Mouse (Mus musculus): ENCODE measurements at regions not wholly inside any gene's neighbourhood (a gene's known extent, or its start where the extent isn't known, plus 50 kb on each side); places are given as distances from the start of the nearest gene placed in this dataset.

DNA sequence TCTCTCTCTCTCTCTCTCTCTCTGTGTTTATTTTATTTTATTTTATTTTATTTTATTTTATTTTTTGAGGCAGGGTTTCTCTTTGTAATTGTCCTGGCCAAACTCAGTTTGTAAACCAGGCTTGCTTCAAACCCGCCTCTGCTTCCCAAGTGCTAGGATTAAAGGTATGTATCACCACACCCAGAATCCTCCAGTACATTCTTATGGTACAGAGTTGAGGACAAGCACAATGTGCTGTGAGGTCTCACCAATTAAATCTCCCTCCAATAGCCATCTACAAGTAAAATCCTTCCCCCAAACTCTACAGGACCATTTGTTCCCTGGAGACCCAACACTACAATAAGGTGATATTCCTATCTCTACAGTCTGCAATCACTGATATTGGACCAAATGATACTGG lies 105.0 kb downstream of the Mfap3l start:
- no peak for TF ChIP-seq MAZ (IDR thresholded peaks at IDR 0.05; ENCODE audit: low read depth, low read length)
- no peak for TF ChIP-seq ZKSCAN1 (IDR thresholded peaks at IDR 0.05; ENCODE audit: low read depth, low read length)
- no peak for TF ChIP-seq CHD2 (IDR thresholded peaks at IDR 0.05; ENCODE audit: low read length)
- no peak for TF ChIP-seq KAT2A (conservative IDR thresholded peaks at IDR 0.05; ENCODE audit: low read depth, low read length)
- no peak overlapping the region for H3K4me3 ChIP-seq (ENCODE audit: control insufficient read depth in 1 of 2, insufficient read depth in 1 of 2, low read depth in 2 of 2, low read length in 2 of 2)
- no peaks in the 10 kb centered on the region for H3K79me2 ChIP-seq (ENCODE audit: control insufficient read depth, insufficient read depth, low read length, poor library complexity)
- no peak for DNase-seq (ENCODE audit: low read depth, low spot score)
- H3K9me3 ChIP-seq (replicated peaks; ENCODE audit: insufficient read depth, low read length), result no peaks in the 10 kb centered on the region
- H3K9ac ChIP-seq (ENCODE audit: control insufficient read depth, low read depth, low read length, poor library complexity, severe bottlenecking), result no peak overlapping the region
- no peaks in the 10 kb centered on the region for H3K27me3 ChIP-seq (ENCODE audit: control insufficient read depth in 1 of 2, insufficient read depth in 2 of 2, low read length in 2 of 2)
- H3K4me1 ChIP-seq (ENCODE audit: control insufficient read depth in 1 of 2, insufficient read depth in 2 of 2, low read length in 2 of 2), result no peaks in the 10 kb centered on the region
- no peaks in the 10 kb centered on the region for H3K36me3 ChIP-seq (ENCODE audit: control insufficient read depth in 1 of 2, insufficient read depth in 2 of 2, low read length in 2 of 2)
- no peak overlapping the region for H3K27ac ChIP-seq (ENCODE audit: control insufficient read depth, low read depth, low read length)

DNA sequence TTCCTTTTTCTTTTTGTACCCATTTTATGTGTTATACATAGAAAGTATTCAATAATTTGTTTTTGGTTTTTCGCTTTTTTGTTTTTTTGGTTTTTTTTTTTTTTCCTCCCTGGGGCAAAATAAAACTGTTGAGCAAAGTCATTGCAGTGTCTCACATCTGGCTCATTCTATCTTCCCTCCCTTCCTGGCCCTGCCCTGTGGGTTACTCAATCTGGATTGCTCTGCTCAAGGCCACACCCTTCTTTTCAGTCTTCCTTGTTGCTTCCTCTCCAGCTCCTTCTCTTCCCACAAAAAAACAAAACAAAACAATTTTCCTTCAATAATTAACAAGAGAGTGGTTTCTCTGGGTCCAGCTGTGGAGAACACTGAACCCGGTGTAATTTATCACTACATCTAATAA lies 113.2 kb downstream of the Mfap3l start:
- Histone ChIP-seq H3K27me3 (ENCODE audit: control insufficient read depth in 1 of 2, insufficient read depth in 2 of 2, low read length in 2 of 2) (no peaks in the 10 kb centered on the region), H3K36me3 (ENCODE audit: control insufficient read depth in 1 of 2, insufficient read depth in 2 of 2, low read length in 2 of 2) (no peaks in the 10 kb centered on the region), H3K79me2 (ENCODE audit: control insufficient read depth, insufficient read depth, low read length, poor library complexity) (no peaks in the 10 kb centered on the region), H3K9ac (ENCODE audit: control insufficient read depth, low read depth, low read length, poor library complexity, severe bottlenecking) (no peak overlapping the region), H3K4me3 (ENCODE audit: control insufficient read depth in 1 of 2, insufficient read depth in 1 of 2, low read depth in 2 of 2, low read length in 2 of 2) (no peak overlapping the region), H3K9me3 (replicated peaks; ENCODE audit: insufficient read depth, low read length) (no peaks in the 10 kb centered on the region), H3K4me1 (ENCODE audit: control insufficient read depth in 1 of 2, insufficient read depth in 2 of 2, low read length in 2 of 2) (no peaks in the 10 kb centered on the region), H3K27ac (ENCODE audit: control insufficient read depth, low read depth, low read length) (no peak overlapping the region)
- no peak for DNase-seq (ENCODE audit: low read depth, low spot score)
- TF ChIP-seq JUND (IDR thresholded peaks at IDR 0.05; ENCODE audit: low read depth, low read length) (no peak), SIN3A (IDR thresholded peaks at IDR 0.05; ENCODE audit: low read length) (no peak), ZMIZ1 (IDR thresholded peaks at IDR 0.05; ENCODE audit: low read depth, low read length) (no peak), TAL1 (IDR thresholded peaks at IDR 0.05; ENCODE audit: low read length) (no peak), TCF12 (IDR thresholded peaks at IDR 0.05; ENCODE audit: low read depth, low read length) (no peak)

DNA sequence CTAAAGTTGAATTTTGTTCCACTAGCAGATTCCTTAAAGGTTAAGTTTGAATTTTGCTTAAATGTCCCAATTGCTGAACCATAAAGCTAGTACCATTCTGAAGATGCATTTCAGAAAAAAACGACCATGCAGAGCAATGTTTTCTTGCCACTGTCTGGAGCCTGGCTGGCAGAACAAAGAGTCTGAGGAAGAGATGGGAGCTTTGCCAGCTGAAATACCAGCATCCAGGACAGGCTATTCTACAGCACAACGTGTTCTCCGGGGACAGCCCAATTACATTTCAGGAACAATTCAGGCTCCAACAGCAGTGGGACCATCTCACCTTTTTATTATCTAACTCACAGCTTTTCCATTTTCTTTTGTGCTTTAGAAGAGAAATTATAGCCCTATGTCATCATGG lies 113.9 kb downstream of the Mfap3l start:
- Histone ChIP-seq H3K36me3 (ENCODE audit: control insufficient read depth in 1 of 2, insufficient read depth in 2 of 2, low read length in 2 of 2) (no peaks in the 10 kb centered on the region), H3K9me3 (replicated peaks; ENCODE audit: insufficient read depth, low read length) (no peaks in the 10 kb centered on the region), H3K79me2 (ENCODE audit: control insufficient read depth, insufficient read depth, low read length, poor library complexity) (no peaks in the 10 kb centered on the region), H3K9ac (ENCODE audit: control insufficient read depth, low read depth, low read length, poor library complexity, severe bottlenecking) (no peak overlapping the region), H3K4me3 (ENCODE audit: control insufficient read depth in 1 of 2, insufficient read depth in 1 of 2, low read depth in 2 of 2, low read length in 2 of 2) (no peak overlapping the region), H3K27ac (ENCODE audit: control insufficient read depth, low read depth, low read length) (no peak overlapping the region), H3K4me1 (ENCODE audit: control insufficient read depth in 1 of 2, insufficient read depth in 2 of 2, low read length in 2 of 2) (no peaks in the 10 kb centered on the region), H3K27me3 (ENCODE audit: control insufficient read depth in 1 of 2, insufficient read depth in 2 of 2, low read length in 2 of 2) (no peaks in the 10 kb centered on the region)
- TF ChIP-seq TAL1 (IDR thresholded peaks at IDR 0.05; ENCODE audit: low read length) (no peak), JUND (IDR thresholded peaks at IDR 0.05; ENCODE audit: low read depth, low read length) (no peak), ELF1 (IDR thresholded peaks at IDR 0.05; ENCODE audit: low read depth, low read length) (no peak), MXI1 (IDR thresholded peaks at IDR 0.05; ENCODE audit: low read depth, low read length) (no peak), MYC (IDR thresholded peaks at IDR 0.05; ENCODE audit: low read depth, low read length) (no peak), TCF12 (IDR thresholded peaks at IDR 0.05; ENCODE audit: low read depth, low read length) (no peak), MEF2A (IDR thresholded peaks at IDR 0.05; ENCODE audit: extremely low read depth, insufficient replicate concordance, low read depth, low read length, poor library complexity, severe bottlenecking) (no peak)
- no peak for DNase-seq (ENCODE audit: low read depth, low spot score)

Data from MEL (cell line).